Mouse (Mus musculus) thymus, adult 2 months (tissue): ENCODE results near the gene Dffa. TPM values are rescaled to one million over a fixed set of nuclear protein-coding genes. Genes with fewer than 3 reads are reported as not detected.
A peak's percentile ranks its signal among the peaks of the same experiment; 100 is the strongest.

Source experiments
- DNase-seq: peaks from one replicate; pipeline ENCODE4 v3.0.0; 2021
- H3K27ac ChIP-seq: fragments of 200-500 bp; 2 replicates; pipeline ENCODE4 v1.5.1; 2012; ENCODE audit warnings: low read length, control low read depth; ENCODE audit not compliant: control insufficient read depth, insufficient read depth
- H3K27me3 ChIP-seq: fragments of 200-500 bp; 2 replicates; pipeline ENCODE4 v1.6.1; 2012; ENCODE audit warnings: mild to moderate bottlenecking, low read length, moderate library complexity, mixed read lengths; ENCODE audit not compliant: control insufficient read depth, insufficient read depth
- H3K36me3 ChIP-seq: fragments of 200-500 bp; 2 replicates; pipeline ENCODE4 v1.6.1; 2012; ENCODE audit warnings: mild to moderate bottlenecking, low read length, moderate library complexity; ENCODE audit not compliant: control insufficient read depth, insufficient read depth
- H3K4me1 ChIP-seq: fragments of 200-500 bp; replicated peaks from 2 replicates; pipeline ENCODE4 v1.6.1; 2012; ENCODE audit warnings: low read length; ENCODE audit not compliant: control insufficient read depth, insufficient read depth
- H3K4me3 ChIP-seq: fragments of 200-500 bp; 2 replicates; pipeline ENCODE4 v1.5.1; 2012; ENCODE audit warnings: mild to moderate bottlenecking, low read length, control low read depth, moderate library complexity; ENCODE audit not compliant: control insufficient read depth, insufficient read depth
- CTCF ChIP-seq: fragments of 200-500 bp; IDR thresholded peaks from 2 replicates; pipeline ENCODE4 v1.5.1; 2012; ENCODE audit warnings: mild to moderate bottlenecking, control low read depth, low read length, moderate library complexity, borderline replicate concordance; ENCODE audit not compliant: control insufficient read depth, poor library complexity, insufficient read depth; ENCODE audit errors: extremely low read depth
- POLR2A ChIP-seq: fragments of 200-500 bp; IDR thresholded peaks from 2 replicates; pipeline ENCODE4 v1.6.1; 2012; ENCODE audit warnings: mild to moderate bottlenecking, low read length, control low read depth, moderate library complexity; ENCODE audit not compliant: control insufficient read depth, poor library complexity, insufficient read depth; ENCODE audit errors: extremely low read depth
- WGBS: fragments of 180-500 bp; shearing (Covaris S2); methylation state at CpG from one replicate; pipeline ENCODE4 v1.1.7; 2018; 5-methylcytosine and 5-hydroxymethylcytosine counted together
- polyA plus RNA-seq: library from polyadenylated mRNA; depleted of rRNA; stranded (reverse); fragments of >200 nt; gene quantifications from 2 replicates; pipeline ENCODE4 v1.2.3, GENCODE M21; 2012; rRNA removed

Gene Dffa
- polyA plus RNA-seq: 40.2 and 40.3 TPM in 2 replicates

DNA sequence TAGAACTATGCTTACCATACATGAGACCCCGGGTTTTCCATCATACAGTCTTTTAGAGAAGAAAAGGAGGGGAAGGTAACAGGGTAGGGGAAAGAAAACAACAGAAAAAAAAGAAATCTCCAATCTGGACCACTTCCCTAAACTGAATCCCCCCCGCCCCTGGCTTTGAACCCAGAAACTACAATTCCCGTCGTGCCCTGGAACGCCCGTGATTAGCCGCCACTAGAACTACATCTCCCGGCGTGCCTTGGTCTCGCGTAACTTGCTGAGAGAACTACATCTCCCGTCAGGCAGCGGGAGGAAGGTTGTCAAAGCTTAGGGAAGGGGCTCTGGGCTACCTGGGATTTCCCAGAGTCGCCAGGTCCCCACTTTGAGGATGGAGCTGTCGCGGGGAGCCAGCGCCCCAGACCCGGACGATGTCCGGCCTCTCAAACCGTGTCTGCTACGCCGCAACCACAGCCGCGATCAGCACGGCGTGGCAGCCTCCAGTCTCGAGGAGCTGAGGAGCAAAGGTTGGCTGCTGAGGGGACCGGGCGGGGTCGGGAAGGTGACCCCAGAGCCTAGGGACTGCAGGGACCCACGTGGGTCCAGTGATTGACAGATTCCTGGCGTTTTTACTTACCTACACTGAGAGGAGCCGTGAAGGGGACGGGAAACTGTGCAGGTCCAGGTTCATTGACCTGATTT is at the start of gene Dffa:
Dffa (plus strand) TSS at position 272 of the 687 bp plus-strand sequence.
- Histone ChIP-seq H3K4me1 (peaks cover 7% of the 10 kb centered on the region), H3K27ac (no peak within 1 kb of the TSS), H3K36me3 (no peaks in the 10 kb centered on the region), H3K4me3 (peak within 1 kb of the TSS; percentile 71), H3K27me3 (no peaks in the 10 kb centered on the region)
- peak; percentile 95 for DNase-seq
- WGBS: under 1% methylated on average over 35 of the region's 35 CpGs
- TF ChIP-seq POLR2A: no peak
- no peak for TF ChIP-seq CTCF

- no peaks in the 10 kb centered on the region for H3K27me3 ChIP-seq
- TF ChIP-seq CTCF (no peak), POLR2A (no peak)
- no peak overlapping the region for H3K4me3 ChIP-seq
- no peak for DNase-seq
- no peaks in the 10 kb centered on the region for H3K36me3 ChIP-seq
- no peak overlapping the region for H3K27ac ChIP-seq
- H3K4me1 ChIP-seq: no peaks in the 10 kb centered on the region
- WGBS: 76% methylated on average over 6 of the region's 6 CpGs
Measured at GRCm38 (mm10) chr4:149055847-149056246, 48.1 kb upstream of the Dffa start.

DNA sequence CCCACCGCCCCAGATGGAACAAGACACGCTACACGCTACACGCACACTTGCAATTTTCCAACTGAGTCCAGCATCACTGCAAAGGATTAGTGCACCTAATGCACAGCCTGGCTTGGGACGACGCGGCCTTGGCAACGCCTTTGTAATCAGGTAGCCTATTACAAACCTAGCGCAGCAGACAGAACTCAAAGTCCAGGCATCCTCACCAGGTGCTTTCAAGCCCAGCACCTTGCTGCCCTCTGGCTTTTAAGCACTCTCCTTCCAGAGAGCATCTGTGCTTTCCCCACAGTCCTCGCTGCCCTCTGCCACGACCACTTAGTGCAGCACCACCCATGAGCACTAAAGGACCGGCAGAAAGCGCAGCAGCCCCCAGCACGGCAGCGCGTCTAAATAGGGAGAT is 47.0 kb upstream of the Dffa start:
- no peaks in the 10 kb centered on the region for H3K27me3 ChIP-seq
- no peaks in the 10 kb centered on the region for H3K4me1 ChIP-seq
- TF ChIP-seq CTCF (no peak), POLR2A (no peak)
- no peak overlapping the region for H3K27ac ChIP-seq
- no peaks in the 10 kb centered on the region for H3K36me3 ChIP-seq
- DNase-seq: no peak
- no peak overlapping the region for H3K4me3 ChIP-seq
- WGBS: 97% methylated on average over 16 of the region's 16 CpGs

GRCm38 (mm10) chr4:149057470-149057869 is 46.5 kb upstream of the Dffa start:
- H3K36me3 ChIP-seq: no peaks in the 10 kb centered on the region
- H3K4me1 ChIP-seq: no peaks in the 10 kb centered on the region
- no peak overlapping the region for H3K27ac ChIP-seq
- no peak for DNase-seq
- H3K4me3 ChIP-seq: no peak overlapping the region
- TF ChIP-seq CTCF: no peak
- H3K27me3 ChIP-seq: no peaks in the 10 kb centered on the region
- 96% methylated on average over 14 of the region's 14 CpGs for WGBS

- Histone ChIP-seq H3K4me3 (no peak overlapping the region), H3K27me3 (no peaks in the 10 kb centered on the region), H3K27ac (no peak overlapping the region), H3K4me1 (no peaks in the 10 kb centered on the region), H3K36me3 (no peaks in the 10 kb centered on the region)
- DNase-seq: no peak
- 96% methylated on average over 7 of the region's 7 CpGs for WGBS
- TF ChIP-seq POLR2A (no peak), CTCF (no peak)
Measured at GRCm38 (mm10) chr4:149058298-149058697, 45.6 kb upstream of the Dffa start.

DNA sequence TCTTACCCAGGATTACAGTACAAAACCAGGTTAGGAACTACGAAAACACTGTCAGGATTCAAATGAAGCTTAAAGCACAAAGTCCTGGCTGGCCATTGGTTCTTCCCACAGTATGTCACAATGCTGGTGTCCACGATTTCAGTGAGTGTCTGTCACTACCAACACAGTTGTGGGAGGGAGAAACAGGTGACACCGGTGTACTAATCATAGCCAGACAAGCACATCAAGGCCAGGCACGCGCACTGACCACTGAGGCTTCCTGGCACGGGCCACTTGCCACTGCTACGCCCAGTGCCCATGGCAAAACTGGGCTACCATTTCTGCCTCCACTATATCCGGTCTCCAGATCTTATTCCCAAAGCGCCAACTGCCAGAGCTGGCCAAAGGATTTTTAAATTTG is 44.2 kb upstream of the Dffa start:
- DNase-seq: no peak
- H3K4me1 ChIP-seq: peaks cover 12% of the 10 kb centered on the region
- H3K27ac ChIP-seq: no peak overlapping the region
- 95% methylated on average over 9 of the region's 9 CpGs for WGBS
- no peak for TF ChIP-seq POLR2A
- no peak for TF ChIP-seq CTCF
- no peak overlapping the region for H3K4me3 ChIP-seq
- H3K27me3 ChIP-seq: no peaks in the 10 kb centered on the region
- H3K36me3 ChIP-seq: no peaks in the 10 kb centered on the region

GRCm38 (mm10) chr4:149060621-149061431 is 43.1 kb upstream of the Dffa start:
- no peak overlapping the region for H3K27ac ChIP-seq
- peaks cover 15% of the 10 kb centered on the region for H3K4me1 ChIP-seq
- no peak for DNase-seq
- no peak overlapping the region for H3K4me3 ChIP-seq
- no peaks in the 10 kb centered on the region for H3K36me3 ChIP-seq
- TF ChIP-seq POLR2A (no peak), CTCF (no peak)
- WGBS: 87% methylated on average over 14 of the region's 14 CpGs
- no peaks in the 10 kb centered on the region for H3K27me3 ChIP-seq
